Mouse (Mus musculus) forebrain, embryonic 16.5 days (tissue): ENCODE data around the gene Sel1l3. TPM values are rescaled to one million over a fixed set of nuclear protein-coding genes. Genes with fewer than 3 reads are reported as not detected.

Experiments
- ATAC-seq: fragments of 200-750 bp; cut with Nextera tagmentation; 2 replicates; pipeline ENCODE4 v1.8.0; 2017; ENCODE audit warnings: mild to moderate bottlenecking, moderate library complexity
- H3K27ac ChIP-seq: fragments of 300-500 bp; sonication (generic); 2 replicates; pipeline ENCODE4 v1.5.1; 2014; ENCODE audit warnings: low read length, control low read depth
- H3K27me3 ChIP-seq: fragments of 300-500 bp; sonication (generic); replicated peaks from 2 replicates; pipeline ENCODE4 v1.6.1; 2014; ENCODE audit warnings: low read length; ENCODE audit not compliant: control insufficient read depth, insufficient read depth
- H3K36me3 ChIP-seq: fragments of 300-500 bp; sonication (generic); 2 replicates; pipeline ENCODE4 v1.6.1; 2014; ENCODE audit not compliant: control insufficient read depth, insufficient read depth
- H3K4me1 ChIP-seq: fragments of 300-500 bp; sonication (generic); replicated peaks from 2 replicates; pipeline ENCODE4 v1.6.1; 2014; ENCODE audit warnings: low read length; ENCODE audit not compliant: control insufficient read depth, insufficient read depth
- H3K4me2 ChIP-seq: fragments of 300-500 bp; sonication (generic); 2 replicates; pipeline ENCODE4 v1.6.1; 2014; ENCODE audit warnings: mild to moderate bottlenecking, low read length, control low read depth
- H3K4me3 ChIP-seq: fragments of 300-500 bp; sonication (generic); replicated peaks from 2 replicates; pipeline ENCODE4 v1.5.1; 2014; ENCODE audit warnings: mild to moderate bottlenecking, low read length, control low read depth
- H3K9ac ChIP-seq: fragments of 300-500 bp; sonication (generic); replicated peaks from 2 replicates; pipeline ENCODE4 v1.6.1; 2014; ENCODE audit warnings: low read depth, low read length, control low read depth
- H3K9me3 ChIP-seq: fragments of 300-500 bp; sonication (generic); 2 replicates; pipeline ENCODE4 v1.6.1; 2016; ENCODE audit warnings: low read length; ENCODE audit not compliant: control insufficient read depth
- WGBS: fragments of 180-500 bp; shearing (Covaris S2); extraction: QIAGEN DNeasy Blood & Tissue Kit; methylation state at CpG from one replicate; pipeline ENCODE4 v1.1.7; 2014; 5-methylcytosine and 5-hydroxymethylcytosine counted together
- polyA plus RNA-seq: library from polyadenylated mRNA; unstranded; fragments of >200 nt; fragmentation: Nextera tagmentation; extraction: Ambion mirVana; gene quantifications from 2 replicates; pipeline ENCODE4 v1.2.1, GENCODE M21; 2015

Sel1l3 gene
- polyA plus RNA-seq, 1 experiment from 2014 or later, result 9.9 TPM

- Histone ChIP-seq H3K9ac (no peak overlapping the region), H3K4me3 (no peak overlapping the region), H3K4me1 (no peaks in the 10 kb centered on the region), H3K27me3 (no peaks in the 10 kb centered on the region), H3K36me3 (no peaks in the 10 kb centered on the region), H3K27ac (no peak overlapping the region), H3K4me2 (no peak overlapping the region), H3K9me3 (no peaks in the 10 kb centered on the region)
- WGBS, result 74% methylated on average over 4 of the region's 4 CpGs
- no peak for ATAC-seq
These were observed 16.8 kb upstream of the Sel1l3 start for GRCm38 (mm10) chr5:53230560-53230959.

DNA sequence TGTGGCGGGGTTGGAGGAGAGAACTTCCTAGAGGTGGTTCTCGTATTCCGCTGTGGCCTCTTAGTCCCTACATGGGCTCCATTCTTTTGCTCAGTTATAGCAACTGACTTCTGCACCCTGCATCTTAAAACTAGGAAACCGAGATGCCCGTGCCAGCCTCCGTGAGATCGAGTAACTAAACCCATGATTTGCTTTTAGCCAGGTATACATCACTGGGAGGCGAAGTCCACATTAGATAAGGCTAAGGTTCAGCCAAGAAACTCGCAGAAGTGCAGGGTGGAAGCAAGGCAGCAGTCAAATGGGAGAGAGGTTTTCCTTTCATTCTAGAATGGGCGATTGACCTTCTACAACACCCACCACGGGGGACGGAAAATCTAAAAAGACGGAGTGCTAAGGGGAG lies 11.7 kb upstream of the Sel1l3 start:
- Histone ChIP-seq H3K4me1 (no peaks in the 10 kb centered on the region), H3K36me3 (no peaks in the 10 kb centered on the region), H3K9me3 (no peaks in the 10 kb centered on the region), H3K9ac (no peak overlapping the region), H3K27ac (no peak overlapping the region), H3K4me2 (no peak overlapping the region), H3K4me3 (no peak overlapping the region), H3K27me3 (no peaks in the 10 kb centered on the region)
- no peak for ATAC-seq
- WGBS, result 94% methylated on average over 13 of the region's 13 CpGs

- Histone ChIP-seq H3K27me3 (no peaks in the 10 kb centered on the region), H3K9me3 (no peaks in the 10 kb centered on the region), H3K27ac (no peak overlapping the region), H3K36me3 (no peaks in the 10 kb centered on the region), H3K4me1 (peaks cover 33% of the 10 kb centered on the region), H3K9ac (no peak overlapping the region), H3K4me2 (peak overlapping the region; percentile 70; the same call in 1 of the 2 replicates), H3K4me3 (no peak overlapping the region)
- no peak for ATAC-seq
- WGBS, result 14% methylated on average over 1 of the region's 1 CpGs
These were observed 1.1 kb upstream of the Sel1l3 start for GRCm38 (mm10) chr5:53214801-53215200.

GRCm38 (mm10) chr5:53214362-53214761 lies 635 bp upstream of the Sel1l3 start:
- H3K4me3 ChIP-seq, result peak overlapping the region; percentile 51
- H3K4me1 ChIP-seq, result peaks cover 33% of the 10 kb centered on the region
- peak overlapping the region; percentile 67 for H3K9ac ChIP-seq
- WGBS, result 8% methylated on average over 5 of the region's 5 CpGs
- peak overlapping the region; percentile 16; the same call in 1 of the 2 replicates for H3K27ac ChIP-seq
- H3K36me3 ChIP-seq, result no peaks in the 10 kb centered on the region
- no peaks in the 10 kb centered on the region for H3K27me3 ChIP-seq
- peak; percentile 2; the same call in 1 of the 2 replicates for ATAC-seq
- no peaks in the 10 kb centered on the region for H3K9me3 ChIP-seq
- peak overlapping the region; percentile 70 for H3K4me2 ChIP-seq

GRCm38 (mm10) chr5:53212782-53213710 lies 681 bp downstream of the Sel1l3 start:
- Histone ChIP-seq H3K27ac (peak overlapping the region; percentile 73), H3K4me1 (peaks cover 37% of the 10 kb centered on the region), H3K9ac (peak overlapping the region; percentile 67), H3K9me3 (no peaks in the 10 kb centered on the region), H3K4me2 (peak overlapping the region; percentile 70), H3K27me3 (no peaks in the 10 kb centered on the region), H3K36me3 (no peaks in the 10 kb centered on the region), H3K4me3 (peak overlapping the region; percentile 51)
- under 1% methylated on average over 48 of the region's 99 CpGs for WGBS
- peak; percentile 32 for ATAC-seq

DNA sequence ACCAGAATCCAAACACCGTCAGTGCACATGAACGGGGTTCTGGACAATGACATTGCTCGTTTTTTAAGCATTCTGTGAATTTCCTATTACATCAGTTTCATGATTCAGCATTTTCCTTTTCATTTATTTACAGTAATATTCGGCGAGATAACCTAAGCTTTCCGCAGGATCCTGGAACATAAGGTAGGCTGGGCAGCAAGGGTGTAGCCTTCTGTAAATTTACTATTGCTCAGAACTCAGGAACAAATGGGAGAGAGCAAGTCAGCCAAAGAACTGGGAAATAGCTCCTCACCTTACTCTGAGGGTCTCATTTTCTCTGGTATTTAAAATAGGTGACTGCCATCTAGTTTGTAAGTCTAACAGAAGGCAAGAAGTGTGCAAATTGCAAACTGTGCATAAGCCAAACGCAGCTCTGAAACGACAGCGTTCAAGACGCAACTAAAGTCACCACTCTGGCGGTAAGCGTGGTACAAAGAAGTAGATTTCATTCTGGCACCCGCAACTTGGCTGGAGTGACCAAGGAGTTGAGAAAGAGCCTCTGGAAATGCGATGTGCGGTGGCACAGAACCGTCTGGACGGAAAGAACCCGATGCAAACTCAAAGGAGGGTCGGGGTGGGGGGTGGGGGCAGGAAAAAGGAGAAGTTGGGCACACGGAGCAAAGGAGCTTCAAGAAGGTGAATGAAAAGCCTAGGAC lies 1.5 kb downstream of the Sel1l3 start:
- ATAC-seq, result no peak
- H3K27ac ChIP-seq, result peak overlapping the region; percentile 73
- H3K27me3 ChIP-seq, result no peaks in the 10 kb centered on the region

DNA sequence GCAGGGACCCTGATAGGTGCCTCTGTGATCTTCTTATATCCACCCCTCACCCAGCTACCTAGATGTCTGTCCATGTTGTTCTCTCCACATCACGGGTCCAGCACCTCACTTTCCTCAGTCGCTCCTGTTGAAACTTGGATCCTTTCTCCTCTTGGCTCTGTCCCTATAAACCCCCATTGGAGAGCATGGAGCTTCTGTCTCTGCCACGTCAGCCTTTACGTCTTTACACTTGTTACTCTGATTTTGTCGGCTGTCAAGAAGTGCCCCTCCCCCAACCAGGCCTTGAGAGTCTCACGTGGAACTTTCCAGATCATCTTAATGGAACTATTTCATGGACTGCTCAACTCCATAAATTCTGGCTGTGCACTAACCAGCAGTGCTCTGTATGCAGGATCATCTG lies 2.5 kb downstream of the Sel1l3 start:
- Histone ChIP-seq H3K27ac (no peak overlapping the region), H3K4me2 (peak overlapping the region; percentile 70), H3K9ac (no peak overlapping the region), H3K4me1 (peaks cover 39% of the 10 kb centered on the region), H3K4me3 (no peak overlapping the region), H3K36me3 (no peaks in the 10 kb centered on the region), H3K9me3 (no peaks in the 10 kb centered on the region), H3K27me3 (no peaks in the 10 kb centered on the region)
- no peak for ATAC-seq
- WGBS, result 42% methylated on average over 6 of the region's 6 CpGs

More for the DNA sequence above, 1.5 kb downstream of the Sel1l3 start:
- Histone ChIP-seq H3K4me2 (peak overlapping the region; percentile 70), H3K9ac (peak overlapping the region; percentile 67), H3K4me1 (peaks cover 37% of the 10 kb centered on the region), H3K9me3 (no peaks in the 10 kb centered on the region), H3K36me3 (no peaks in the 10 kb centered on the region), H3K4me3 (peak overlapping the region; percentile 51)
- 16% methylated on average over 20 of the region's 20 CpGs for WGBS

DNA sequence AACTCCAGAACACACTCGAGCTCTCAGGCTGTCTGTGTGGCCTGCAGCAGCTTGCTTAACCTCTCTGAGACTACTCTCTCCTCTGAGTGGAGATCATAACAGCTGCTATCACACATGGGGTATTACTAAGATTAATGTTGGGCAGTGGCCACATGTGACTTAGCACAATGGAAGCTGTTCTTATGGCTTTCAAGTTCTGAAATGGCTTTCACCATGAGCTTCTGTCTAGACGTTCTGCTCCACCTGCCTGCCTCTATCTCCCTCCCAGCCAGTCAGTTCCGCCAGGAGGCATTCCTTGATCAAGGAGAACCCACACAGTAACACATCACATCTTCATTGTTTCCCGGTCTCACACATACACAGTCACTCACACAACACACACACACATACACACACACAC lies 3.2 kb downstream of the Sel1l3 start:
- Histone ChIP-seq H3K27me3 (no peaks in the 10 kb centered on the region), H3K27ac (no peak overlapping the region), H3K36me3 (no peaks in the 10 kb centered on the region), H3K9me3 (no peaks in the 10 kb centered on the region), H3K9ac (no peak overlapping the region), H3K4me2 (peak overlapping the region; percentile 70; the same call in 1 of the 2 replicates), H3K4me3 (no peak overlapping the region), H3K4me1 (peaks cover 39% of the 10 kb centered on the region)
- ATAC-seq, result no peak
- 76% methylated on average over 4 of the region's 4 CpGs for WGBS

- Histone ChIP-seq H3K36me3 (no peaks in the 10 kb centered on the region), H3K4me1 (peaks cover 41% of the 10 kb centered on the region), H3K9ac (no peak overlapping the region), H3K9me3 (no peaks in the 10 kb centered on the region), H3K27ac (no peak overlapping the region), H3K27me3 (no peaks in the 10 kb centered on the region), H3K4me3 (no peak overlapping the region), H3K4me2 (peak overlapping the region; percentile 7; the same call in 1 of the 2 replicates)
- ATAC-seq, result no peak
- 59% methylated on average over 7 of the region's 7 CpGs for WGBS
These were observed 4.0 kb downstream of the Sel1l3 start for GRCm38 (mm10) chr5:53209773-53210172.
